Mouse (Mus musculus) CH12.LX (cell line): ENCODE data around the gene Pyroxd1. TPM values are rescaled to one million over a fixed set of nuclear protein-coding genes. Genes with fewer than 3 reads are reported as not detected.

Experiments
- DNase-seq: peaks from one replicate; pipeline ENCODE4 v3.0.0-alpha.2; 2013; ENCODE audit errors: extremely low read depth
- H3K27ac ChIP-seq: 2 replicates; pipeline ENCODE4 v1.5.1; 2012; ENCODE audit warnings: low read depth, mild to moderate bottlenecking, control low read depth, moderate library complexity; ENCODE audit not compliant: insufficient read depth
- H3K27me3 ChIP-seq: replicated peaks from 2 replicates; pipeline ENCODE3; 2012; ENCODE audit warnings: inconsistent platforms
- H3K36me3 ChIP-seq, 2 experiments: replicated peaks in 1 of 2; 2 replicates each; pipeline versions ENCODE3 to v1.6.1; 2012; ENCODE audit warnings: inconsistent platforms in 1 of 2, low read length in 1 of 2, mild to moderate bottlenecking in 1 of 2, mixed read lengths in 1 of 2, moderate library complexity in 1 of 2; ENCODE audit not compliant: control insufficient read depth in 1 of 2, insufficient read depth in 1 of 2
- H3K4me1 ChIP-seq, 2 experiments: 2 replicates each; pipeline ENCODE4 v1.6.1; 2012; ENCODE audit warnings: inconsistent platforms in 1 of 2, moderate library complexity in 1 of 2; ENCODE audit not compliant: insufficient read depth in 2 of 2, control insufficient read depth in 1 of 2
- H3K4me2 ChIP-seq: 2 replicates; pipeline ENCODE4 v1.6.1; 2012; ENCODE audit warnings: low read depth, mild to moderate bottlenecking, control low read depth; ENCODE audit not compliant: poor library complexity, insufficient read depth, severe bottlenecking
- H3K4me3 ChIP-seq, 3 experiments: fragments of 150-350 bp in 1 of 3; sonication (generic) in 1 of 3; replicated peaks in 1 of 3; 2 replicates each; pipeline versions ENCODE3 to v1.5.1; 2011 to 2012; ENCODE audit warnings: low read depth in 2 of 3, low read length in 2 of 3, mild to moderate bottlenecking in 2 of 3, moderate library complexity in 2 of 3, control low read depth in 1 of 3, improper control_type of control experiment in 1 of 3, inconsistent platforms in 1 of 3, mixed read lengths in 1 of 3; ENCODE audit not compliant: poor library complexity in 1 of 3
- H3K79me2 ChIP-seq: replicated peaks from 2 replicates; pipeline ENCODE4 v1.6.1; 2012; ENCODE audit warnings: mild to moderate bottlenecking, moderate library complexity; ENCODE audit not compliant: control insufficient read depth, poor library complexity, insufficient read depth, severe bottlenecking; ENCODE audit errors: extremely low read depth
- H3K9ac ChIP-seq: 2 replicates; pipeline ENCODE4 v1.6.1; 2012; ENCODE audit warnings: low read depth, mild to moderate bottlenecking, control low read depth, moderate library complexity; ENCODE audit not compliant: insufficient read depth
- H3K9me3 ChIP-seq: replicated peaks from 2 replicates; pipeline ENCODE3; 2012; ENCODE audit warnings: low read length, inconsistent platforms, mixed read lengths
- CTCF ChIP-seq, 2 experiments: IDR thresholded peaks in 1 of 2; conservative IDR thresholded peaks in 1 of 2; 2 replicates each; pipeline ENCODE4 v1.5.1; 2011 to 2012; ENCODE audit warnings: low read depth in 2 of 2, low read length in 2 of 2, improper control_type of control experiment in 1 of 2, inconsistent platforms in 1 of 2, mild to moderate bottlenecking in 1 of 2, moderate library complexity in 1 of 2
- ETS1 ChIP-seq: conservative IDR thresholded peaks from 2 replicates; pipeline ENCODE4 v1.6.1; 2012; ENCODE audit warnings: low read depth, mild to moderate bottlenecking, inconsistent platforms, low read length, improper control_type of control experiment, moderate library complexity
- GABPA ChIP-seq: IDR thresholded peaks from 2 replicates; pipeline ENCODE4 v1.6.1; 2012; ENCODE audit warnings: low read depth, low read length, improper control_type of control experiment, inconsistent platforms; ENCODE audit not compliant: insufficient replicate concordance
- KAT2A ChIP-seq: IDR thresholded peaks from 2 replicates; pipeline ENCODE4 v1.6.1; 2012; ENCODE audit warnings: low read length, improper control_type of control experiment, inconsistent platforms; ENCODE audit not compliant: insufficient replicate concordance
- MAX ChIP-seq: IDR thresholded peaks from 2 replicates; pipeline ENCODE4 v1.6.1; 2011; ENCODE audit warnings: low read length, improper control_type of control experiment
- MYC ChIP-seq: IDR thresholded peaks from 2 replicates; pipeline ENCODE4 v1.6.1; 2011; ENCODE audit warnings: low read depth, mild to moderate bottlenecking, improper control_type of control experiment, low read length
- POLR2A ChIP-seq: IDR thresholded peaks from 2 replicates; pipeline ENCODE4 v1.6.1; 2011; ENCODE audit warnings: low read depth, mild to moderate bottlenecking, improper control_type of control experiment, low read length
- POLR2AphosphoS2 ChIP-seq: IDR thresholded peaks from 2 replicates; pipeline ENCODE4 v1.6.1; 2011; ENCODE audit warnings: low read depth, low read length, improper control_type of control experiment
- RAD21 ChIP-seq: IDR thresholded peaks from 2 replicates; pipeline ENCODE4 v1.6.1; 2011; ENCODE audit warnings: low read depth, mild to moderate bottlenecking, low read length, improper control_type of control experiment, moderate library complexity
- SIN3A ChIP-seq: IDR thresholded peaks from 2 replicates; pipeline ENCODE4 v1.6.1; 2012; ENCODE audit warnings: low read length, improper control_type of control experiment, inconsistent platforms
- USF1 ChIP-seq: IDR thresholded peaks from 2 replicates; pipeline ENCODE4 v1.6.1; 2014; ENCODE audit warnings: low read depth, mild to moderate bottlenecking, inconsistent platforms, low read length, improper control_type of control experiment
- USF2 ChIP-seq: conservative IDR thresholded peaks from 2 replicates; pipeline ENCODE4 v1.6.1; 2011; ENCODE audit warnings: low read depth, low read length, improper control_type of control experiment
- ZNF384 ChIP-seq: IDR thresholded peaks from 2 replicates; pipeline ENCODE4 v1.6.1; 2012; ENCODE audit warnings: low read depth, low read length, improper control_type of control experiment, inconsistent platforms
- dilution Hi-C: fragments of 300-500 bp; cut with MboI; formaldehyde crosslinking; loops from 2 replicates; pipeline ENCODE4 v1.14.3; 2020; ENCODE audit warnings: low sequenced_read_pairs; ENCODE audit not compliant: extremely low pct_unique_long_range_greater_than_20kb, extremely low pct_ligation_motif_present
- in situ Hi-C: fragments of 300-500 bp; cut with MboI; formaldehyde crosslinking; loops from 3 replicates; pipeline ENCODE4 v1.14.3; 2019; ENCODE audit warnings: low sequenced_read_pairs, low pct_ligation_motif_present, low pct_unique_long_range_greater_than_20kb, mixed read lengths
- polyA plus RNA-seq: library from polyadenylated mRNA; unstranded; fragments of >175 nt; gene quantifications from 2 replicates; pipeline ENCODE4 v1.2.1, GENCODE M21; 2012; ENCODE audit warnings: low read depth; ENCODE audit not compliant: insufficient read length
- total RNA-seq, 2 experiments: library from RNA; depleted of rRNA; stranded (reverse); fragments of 300-350 nt in 1 of 2; fragments of >200 nt in 1 of 2; gene quantifications; 2 replicates each; pipeline ENCODE4 v1.2.3; 2012 to 2014

Pyroxd1 gene
- total and polyA plus RNA-seq, 3 experiments = 7.9 to 11.5 (median 11.2) TPM

GRCm38 (mm10) chr6:142381615-142382014 is 36.2 kb downstream of the Pyroxd1 start:
- Histone ChIP-seq H3K4me3 (no peak overlapping the region), H3K4me1 (peaks cover 0 to 10% of the 10 kb centered on the region in 2 experiments; a peak in 2 of 4 replicates)
- in situ Hi-C loops = no loop called here

GRCm38 (mm10) chr6:142384521-142384920 is 39.1 kb downstream of the Pyroxd1 start:
- H3K79me2 ChIP-seq = peaks cover 35% of the 10 kb centered on the region
- dilution Hi-C loops = no loop called here
- H3K4me1 ChIP-seq = peaks cover 3 to 23% of the 10 kb centered on the region in 2 experiments; a peak in 3 of 4 replicates
- peaks cover 5 to 50% of the 10 kb centered on the region in 2 experiments for H3K36me3 ChIP-seq
- TF ChIP-seq SIN3A = no peak
- TF ChIP-seq USF2 = no peak
- TF ChIP-seq ZNF384 = no peak
- no peak for TF ChIP-seq RAD21
- no peak for TF ChIP-seq GABPA
- no peak for TF ChIP-seq USF1
- TF ChIP-seq POLR2A = no peak
- no peak for TF ChIP-seq KAT2A
- no peak overlapping the region for H3K4me2 ChIP-seq
- H3K4me3 ChIP-seq = no peak overlapping the region
- no peak for DNase-seq
- in situ Hi-C loops = no loop called here
- H3K27me3 ChIP-seq = no peaks in the 10 kb centered on the region
- H3K9me3 ChIP-seq = no peaks in the 10 kb centered on the region
- H3K9ac ChIP-seq = no peak overlapping the region
- H3K27ac ChIP-seq = no peak overlapping the region

More at GRCm38 (mm10) chr6:142381615-142382014, 36.2 kb downstream of the Pyroxd1 start:
- H3K9ac ChIP-seq = no peak overlapping the region
- no peak overlapping the region for H3K27ac ChIP-seq
- H3K9me3 ChIP-seq = no peaks in the 10 kb centered on the region
- H3K79me2 ChIP-seq = peaks cover 12% of the 10 kb centered on the region
- dilution Hi-C loops = no loop called here
- no peak for DNase-seq
- H3K27me3 ChIP-seq = no peaks in the 10 kb centered on the region
- peaks cover 19 to 69% of the 10 kb centered on the region in 2 experiments for H3K36me3 ChIP-seq
- TF ChIP-seq ETS1 (no peak), SIN3A (no peak), USF1 (no peak), KAT2A (no peak), MAX (no peak), POLR2AphosphoS2 (no peak), RAD21 (no peak)
- no peak overlapping the region for H3K4me2 ChIP-seq

GRCm38 (mm10) chr6:142386285-142387010 is 41.0 kb downstream of the Pyroxd1 start:
- H3K9ac ChIP-seq = peak overlapping the region; percentile 71
- H3K4me3 ChIP-seq = peak overlapping the region; percentile 87 to 97 (median 97)
- peaks cover 11 to 40% of the 10 kb centered on the region in 2 experiments for H3K4me1 ChIP-seq
- TF ChIP-seq CTCF (conservative IDR thresholded peaks at IDR 0.05 in 1 of 2, IDR thresholded peaks at IDR 0.05 in 1 of 2; ENCODE audit: low read depth in 2 of 2, low read length in 2 of 2) = no peak
- peak; percentile 68 for TF ChIP-seq ZNF384
- TF ChIP-seq POLR2AphosphoS2 = peak; percentile 51; the same call in 1 of the 2 replicates
- TF ChIP-seq MYC = no peak
- TF ChIP-seq POLR2A = peak; percentile 79; the same call in 1 of the 2 replicates
- DNase-seq = peak; percentile 20
- no peaks in the 10 kb centered on the region for H3K9me3 ChIP-seq
- peak overlapping the region; percentile 89 for H3K4me2 ChIP-seq
- dilution Hi-C loops (no loop called here), in situ Hi-C loops (no loop called here)
- H3K36me3 ChIP-seq = peaks cover 5 to 47% of the 10 kb centered on the region in 2 experiments
- no peaks in the 10 kb centered on the region for H3K27me3 ChIP-seq
- H3K79me2 ChIP-seq = peaks cover 51% of the 10 kb centered on the region
- no peak overlapping the region for H3K27ac ChIP-seq
